Comparison of ENCODE assay signal across 11 mouse cellular contexts in genomic region chr11:57688179-57688929, GRCm38 (mm10). TPM values are rescaled to one million over a fixed set of nuclear protein-coding genes. Genes with fewer than 3 reads are reported as not detected.
A peak's percentile ranks its signal among the peaks of the same experiment; 100 is the strongest.
DNase-seq lines count a peak whose midpoint lies in the region; ATAC-seq and TF ChIP-seq lines count a peak whose summit lies in the region.
"Had no signal": no experiment of that assay in that cellular context is flagged by ENCODE, and none has a peak within 500 bp of the region (broad histone marks: within the 10 kb centered on the region; RNA-seq: fewer than 3 reads in every experiment).

No protein-coding gene starts in this region.

- intact Hi-C loops in gastrocnemius, adult 2 months (cut with DNase I): loop anchor here (5.0 kb wide), 2 partner anchors 34 to 41 kb away; partner anchors contain the start of gene Galnt10

- H3K36me3 ChIP-seq in embryonic facial prominence, embryonic 10.5 days (replicated peaks): no peaks in the 10 kb centered on the region
- no peaks in the 10 kb centered on the region for H3K36me3 ChIP-seq in kidney, embryonic 15.5 days
- no peaks in the 10 kb centered on the region for H3K36me3 ChIP-seq in forebrain, embryonic 15.5 days
- H3K36me3 ChIP-seq: midbrain, embryonic 12.5 days had no signal

- H3K27ac ChIP-seq in gastrocnemius, adult 2 months: peak overlapping the region; percentile 72
- H3K27ac ChIP-seq in embryonic facial prominence, embryonic 10.5 days (replicated peaks): 0 out of 2 replicates have a peak overlapping the region, but pooled peaks have one; percentile 14
- 0 out of 2 replicates have a peak overlapping the region, but pooled peaks have one; percentile 37 for H3K27ac ChIP-seq in kidney, embryonic 15.5 days
- H3K27ac ChIP-seq in forebrain, embryonic 15.5 days (replicated peaks): no peak overlapping the region
- H3K27ac ChIP-seq: midbrain, embryonic 12.5 days had no signal

- no peaks in the 10 kb centered on the region for H3K27me3 ChIP-seq in embryonic facial prominence, embryonic 10.5 days (replicated peaks; ENCODE audit: low read depth, poor library complexity, severe bottlenecking)
- no peaks in the 10 kb centered on the region for H3K27me3 ChIP-seq in kidney, embryonic 15.5 days
- H3K27me3 ChIP-seq in forebrain, embryonic 15.5 days: no peaks in the 10 kb centered on the region

- no peaks in the 10 kb centered on the region for H3K9me3 ChIP-seq in embryonic facial prominence, embryonic 10.5 days
- no peaks in the 10 kb centered on the region for H3K9me3 ChIP-seq in kidney, embryonic 15.5 days (replicated peaks)
- H3K9me3 ChIP-seq in forebrain, embryonic 15.5 days: no peaks in the 10 kb centered on the region
- H3K9me3 ChIP-seq: midbrain, embryonic 12.5 days had no signal

- no peak overlapping the region for H3K4me2 ChIP-seq in kidney, embryonic 15.5 days
- H3K4me2 ChIP-seq in forebrain, embryonic 15.5 days (replicated peaks): no peak overlapping the region
- H3K4me2 ChIP-seq: midbrain, embryonic 12.5 days had no signal

- WGBS in embryonic facial prominence, embryonic 10.5 days: 81% methylated on average over 14 of the region's 14 CpGs
- 28% methylated on average over 14 of the region's 14 CpGs for WGBS in kidney, embryonic 15.5 days
- 92% methylated on average over 14 of the region's 14 CpGs for WGBS in forebrain, embryonic 15.5 days

- no peak overlapping the region for H3K9ac ChIP-seq in kidney, embryonic 15.5 days
- no peak overlapping the region for H3K9ac ChIP-seq in forebrain, embryonic 15.5 days (replicated peaks)
- H3K9ac ChIP-seq: midbrain, embryonic 12.5 days had no signal

- peaks cover 54% of the 10 kb centered on the region for H3K4me1 ChIP-seq in embryonic facial prominence, embryonic 10.5 days
- H3K4me1 ChIP-seq in kidney, embryonic 15.5 days: peaks cover 62% of the 10 kb centered on the region
- H3K4me1 ChIP-seq in forebrain, embryonic 15.5 days: peaks cover 30% of the 10 kb centered on the region

- peak overlapping the region; percentile 38 for H3K4me3 ChIP-seq in gastrocnemius, adult 2 months
- H3K4me3 ChIP-seq in embryonic facial prominence, embryonic 10.5 days: no peak overlapping the region
- no peak overlapping the region for H3K4me3 ChIP-seq in kidney, embryonic 15.5 days (replicated peaks)
- no peak overlapping the region for H3K4me3 ChIP-seq in forebrain, embryonic 15.5 days
- H3K4me3 ChIP-seq: midbrain, embryonic 12.5 days had no signal

- 0 out of 2 replicates have a peak, but pooled peaks have one; percentile 10 for ATAC-seq in kidney, embryonic 15.5 days (replicated peaks; ENCODE audit: low FRiP score)
- no peak for ATAC-seq in forebrain, embryonic 15.5 days (replicated peaks)
- ATAC-seq: forebrain, embryonic 16.5 days had no signal

- peak; percentile 52 for DNase-seq in gastrocnemius, adult 2 months
- no peak for DNase-seq in gastrocnemius, adult 8-10 months (ENCODE audit: low spot score in 2 of 2)
- DNase-seq in embryonic facial prominence, embryonic 10.5 days (ENCODE audit: low spot score): no peak
- peak; percentile 44 for DNase-seq in lung, postnatal 14 days
- no peak for DNase-seq in B cell, adult 2 months
- DNase-seq in testis, postnatal 10 days (ENCODE audit: low spot score): no peak
- DNase-seq: right cerebral cortex, adult 18-20 months had no signal

- TF ChIP-seq CTCF in gastrocnemius, adult 2 months (IDR thresholded peaks at IDR 0.05): no peak

RNA-seq across cellular contexts. Expression of gene Galnt10, which starts 43.1 kb away (rescaled TPM):
- total RNA-seq in gastrocnemius, adult 2 months (2021): 1 to 10 TPM; 5.1 to 6.4 TPM
- 1 to 10 TPM; 2.3 to 3.5 (median 3.2) TPM for total RNA-seq in gastrocnemius, adult 8-10 months (2022)
- polyA plus RNA-seq in embryonic facial prominence, embryonic 10.5 days (2016; fragmentation: Nextera tagmentation; extraction: Ambion mirVana): 18.8 and 20.1 TPM in 2 replicates
- 22.3 and 23.6 TPM in 2 replicates for polyA plus RNA-seq in kidney, embryonic 15.5 days (2015; fragmentation: Nextera tagmentation; extraction: Ambion mirVana)
- polyA plus RNA-seq in forebrain, embryonic 15.5 days (2015; fragmentation: Nextera tagmentation; extraction: Ambion mirVana): 14.3 and 15.3 TPM in 2 replicates

Comparison
In these comparisons a context has a peak if more than half of its experiments do, and no peak if none do; other contexts are left out.
1. DNase-seq: peak in gastrocnemius, adult 2 months (single experiment) and lung, postnatal 14 days (single experiment); none in gastrocnemius, adult 8-10 months (0 of 2), embryonic facial prominence, embryonic 10.5 days (single experiment), B cell, adult 2 months (0 of 2) and testis, postnatal 10 days (single experiment).